Mouse (Mus musculus) heart, embryonic 13.5 days (tissue): ENCODE results near the gene C3. TPM values are rescaled to one million over a fixed set of nuclear protein-coding genes. Genes with fewer than 3 reads are reported as not detected.

Experiments
- ATAC-seq: fragments of 200-750 bp; cut with Nextera tagmentation; 2 replicates; pipeline ENCODE4 v1.8.0; 2017; ENCODE audit warnings: moderate TSS enrichment; ENCODE audit not compliant: insufficient number of reproducible peaks, low FRiP score, low TSS enrichment; ENCODE audit errors: extremely low read depth
- H3K27ac ChIP-seq: fragments of 300-500 bp; sonication (generic); replicated peaks from 2 replicates; pipeline ENCODE4 v1.5.1; 2015; ENCODE audit warnings: moderate library complexity, mild to moderate bottlenecking, inconsistent platforms
- H3K27me3 ChIP-seq: fragments of 300-500 bp; sonication (generic); replicated peaks from 2 replicates; pipeline ENCODE4 v1.6.1; 2015; ENCODE audit warnings: mild to moderate bottlenecking, inconsistent platforms
- H3K36me3 ChIP-seq: fragments of 300-500 bp; sonication (generic); 2 replicates; pipeline ENCODE4 v1.6.1; 2015; ENCODE audit warnings: mild to moderate bottlenecking, inconsistent platforms
- H3K4me1 ChIP-seq: fragments of 300-500 bp; sonication (generic); 2 replicates; pipeline ENCODE4 v1.6.1; 2015; ENCODE audit warnings: inconsistent platforms
- H3K4me2 ChIP-seq: fragments of 300-500 bp; sonication (generic); 2 replicates; pipeline ENCODE4 v1.6.1; 2015; ENCODE audit warnings: inconsistent platforms, mild to moderate bottlenecking, moderate library complexity
- H3K4me3 ChIP-seq: fragments of 300-500 bp; sonication (generic); 2 replicates; pipeline ENCODE4 v1.5.1; 2015; ENCODE audit warnings: moderate library complexity, mild to moderate bottlenecking, inconsistent platforms
- H3K9ac ChIP-seq: fragments of 300-500 bp; sonication (generic); 2 replicates; pipeline ENCODE4 v1.6.1; 2015; ENCODE audit warnings: inconsistent platforms, mild to moderate bottlenecking, moderate library complexity
- H3K9me3 ChIP-seq: fragments of 300-500 bp; sonication (generic); 2 replicates; pipeline ENCODE4 v1.6.1; 2016; ENCODE audit warnings: inconsistent platforms
- WGBS: fragments of 180-500 bp; shearing (Covaris S2); methylation state at CpG from one replicate; pipeline ENCODE4 v1.1.7; 2015; ENCODE audit warnings: mixed read lengths; 5-methylcytosine and 5-hydroxymethylcytosine counted together
- polyA plus RNA-seq: library from polyadenylated mRNA; unstranded; fragments of >200 nt; fragmentation: Nextera tagmentation; extraction: Ambion mirVana; gene quantifications from 2 replicates; pipeline ENCODE4 v1.2.1, GENCODE M21; 2015

The C3 gene
- polyA plus RNA-seq, 1 experiment from 2014 or later, result 1.6 TPM

GRCm38 (mm10) chr17:57219167-57219883 is 8.6 kb downstream of the C3 start:
- no peak overlapping the region for H3K4me2 ChIP-seq
- 27% methylated on average over 11 of the region's 11 CpGs for whole genome bisulfite sequencing
- no peak overlapping the region for H3K9ac ChIP-seq
- H3K36me3 ChIP-seq, result no peaks in the 10 kb centered on the region
- ATAC-seq, result no peak
- H3K4me1 ChIP-seq, result no peaks in the 10 kb centered on the region
- H3K27me3 ChIP-seq, result peaks cover 50% of the 10 kb centered on the region
- no peaks in the 10 kb centered on the region for H3K9me3 ChIP-seq
- H3K4me3 ChIP-seq, result no peak overlapping the region
- H3K27ac ChIP-seq, result no peak overlapping the region

- no peak overlapping the region for H3K27ac ChIP-seq
- no peak overlapping the region for H3K4me2 ChIP-seq
- 66% methylated on average over 12 of the region's 12 CpGs for WGBS
- no peaks in the 10 kb centered on the region for H3K36me3 ChIP-seq
- H3K4me3 ChIP-seq, result no peak overlapping the region
- ATAC-seq, result no peak
- no peaks in the 10 kb centered on the region for H3K4me1 ChIP-seq
- no peaks in the 10 kb centered on the region for H3K9me3 ChIP-seq
- H3K9ac ChIP-seq, result no peak overlapping the region
- H3K27me3 ChIP-seq, result peaks cover 43% of the 10 kb centered on the region
Measured at GRCm38 (mm10) chr17:57218335-57218900, 9.5 kb downstream of the C3 start.

- no peaks in the 10 kb centered on the region for H3K4me1 ChIP-seq
- H3K4me2 ChIP-seq, result no peak overlapping the region
- 36% methylated on average over 13 of the region's 13 CpGs for WGBS
- no peaks in the 10 kb centered on the region for H3K9me3 ChIP-seq
- no peak for ATAC-seq
- H3K27ac ChIP-seq, result no peak overlapping the region
- H3K9ac ChIP-seq, result no peak overlapping the region
- H3K4me3 ChIP-seq, result no peak overlapping the region
- no peaks in the 10 kb centered on the region for H3K36me3 ChIP-seq
- peaks cover 28% of the 10 kb centered on the region for H3K27me3 ChIP-seq
Measured at GRCm38 (mm10) chr17:57214676-57215387, 13.1 kb downstream of the C3 start.

DNA sequence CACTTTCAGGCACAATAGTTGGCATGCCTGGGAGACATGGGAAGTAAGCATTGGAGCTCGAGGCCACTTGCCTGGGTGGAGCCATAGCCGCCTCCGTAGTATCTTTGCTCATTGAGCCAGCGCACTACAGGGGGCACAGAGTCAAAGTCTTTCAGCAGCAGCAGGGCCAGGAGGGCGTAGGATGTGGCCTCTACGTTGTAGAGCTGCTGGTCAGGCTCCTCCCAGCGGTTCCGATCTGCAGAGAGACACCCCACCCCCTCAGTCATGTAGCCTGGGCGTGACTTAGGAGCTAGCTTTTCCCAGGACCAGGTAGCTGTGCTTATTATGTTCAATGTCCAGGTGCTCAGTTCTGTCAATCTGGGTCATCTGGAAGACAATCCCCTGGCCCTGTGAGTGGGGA is 16.4 kb downstream of the C3 start:
- no peak for ATAC-seq
- no peaks in the 10 kb centered on the region for H3K4me1 ChIP-seq
- H3K36me3 ChIP-seq, result no peaks in the 10 kb centered on the region
- H3K27me3 ChIP-seq, result peaks cover 14% of the 10 kb centered on the region
- WGBS, result 51% methylated on average over 9 of the region's 9 CpGs
- H3K4me3 ChIP-seq, result no peak overlapping the region
- no peak overlapping the region for H3K9ac ChIP-seq
- no peak overlapping the region for H3K27ac ChIP-seq
- no peaks in the 10 kb centered on the region for H3K9me3 ChIP-seq
- no peak overlapping the region for H3K4me2 ChIP-seq

- H3K9me3 ChIP-seq, result no peaks in the 10 kb centered on the region
- WGBS, result 65% methylated on average over 4 of the region's 4 CpGs
- no peak overlapping the region for H3K4me3 ChIP-seq
- ATAC-seq, result no peak
- no peaks in the 10 kb centered on the region for H3K4me1 ChIP-seq
- H3K4me2 ChIP-seq, result no peak overlapping the region
- no peak overlapping the region for H3K9ac ChIP-seq
- H3K27ac ChIP-seq, result no peak overlapping the region
- H3K36me3 ChIP-seq, result no peaks in the 10 kb centered on the region
- H3K27me3 ChIP-seq, result peaks cover 8% of the 10 kb centered on the region; the same call in 1 of the 2 replicates
Measured at GRCm38 (mm10) chr17:57209330-57209729, 18.6 kb downstream of the C3 start.

DNA sequence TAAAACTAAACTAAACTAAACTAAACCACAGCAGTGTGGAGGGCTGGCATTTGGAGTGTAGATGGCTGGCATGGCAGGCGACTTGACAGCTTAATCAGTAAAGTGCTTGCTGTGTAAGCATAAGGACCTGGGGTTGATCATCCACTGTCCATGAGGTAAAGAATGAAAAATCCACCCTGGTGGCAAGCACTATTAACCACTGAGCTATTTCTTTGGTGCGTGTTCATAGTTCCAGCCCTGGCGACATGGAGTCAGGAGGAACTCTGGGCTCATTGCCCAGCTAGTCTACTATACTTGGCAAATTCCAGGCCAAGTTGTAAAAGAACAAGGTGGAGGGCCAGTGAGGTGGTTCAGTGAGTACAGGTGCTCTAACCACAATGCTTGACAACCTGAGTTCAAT is 20.0 kb downstream of the C3 start:
- Histone ChIP-seq H3K27me3 (peaks cover under 1% of the 10 kb centered on the region; the same call in 1 of the 2 replicates), H3K27ac (no peak overlapping the region), H3K9ac (no peak overlapping the region), H3K9me3 (no peaks in the 10 kb centered on the region), H3K36me3 (no peaks in the 10 kb centered on the region), H3K4me3 (no peak overlapping the region), H3K4me2 (no peak overlapping the region), H3K4me1 (no peaks in the 10 kb centered on the region)
- ATAC-seq, result no peak
- 71% methylated on average over 3 of the region's 3 CpGs for WGBS

GRCm38 (mm10) chr17:57201841-57202724 is 25.9 kb downstream of the C3 start:
- ATAC-seq, result no peak
- no peaks in the 10 kb centered on the region for H3K4me1 ChIP-seq

DNA sequence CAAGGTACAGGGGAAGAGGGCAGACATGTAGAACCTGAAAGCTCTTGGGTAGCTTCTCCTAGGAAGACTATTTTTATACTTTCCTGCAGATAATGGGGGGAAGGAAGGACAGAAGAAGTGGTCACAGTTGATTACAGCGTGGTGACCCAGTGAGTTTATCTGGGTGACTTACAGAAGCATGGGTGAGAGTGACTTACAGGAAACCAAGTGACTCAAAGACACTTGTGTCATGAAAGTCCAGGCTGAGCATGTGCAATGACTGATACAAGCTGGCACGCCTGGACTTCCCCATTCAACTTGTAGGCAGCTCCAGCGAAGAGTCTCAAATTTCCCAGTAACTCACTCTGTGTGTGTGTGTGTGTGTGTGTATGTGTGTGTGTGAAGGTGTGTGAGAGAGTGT is 29.7 kb downstream of the C3 start:
- 53% methylated on average over 3 of the region's 3 CpGs for WGBS
- H3K36me3 ChIP-seq, result no peaks in the 10 kb centered on the region
- H3K9me3 ChIP-seq, result no peaks in the 10 kb centered on the region
- no peaks in the 10 kb centered on the region for H3K4me1 ChIP-seq
- H3K4me3 ChIP-seq, result no peak overlapping the region
- H3K27ac ChIP-seq, result no peak overlapping the region
- ATAC-seq, result no peak
- H3K27me3 ChIP-seq, result no peaks in the 10 kb centered on the region; the same call in 1 of the 2 replicates
- no peak overlapping the region for H3K4me2 ChIP-seq
- no peak overlapping the region for H3K9ac ChIP-seq

More at GRCm38 (mm10) chr17:57201841-57202724, 25.9 kb downstream of the C3 start:
- H3K9me3 ChIP-seq, result no peaks in the 10 kb centered on the region
- H3K36me3 ChIP-seq, result no peaks in the 10 kb centered on the region
- H3K4me3 ChIP-seq, result no peak overlapping the region
- H3K27me3 ChIP-seq, result no peaks in the 10 kb centered on the region; the same call in 1 of the 2 replicates
- H3K4me2 ChIP-seq, result no peak overlapping the region
- no peak overlapping the region for H3K27ac ChIP-seq
- 72% methylated on average over 9 of the region's 10 CpGs for WGBS
- H3K9ac ChIP-seq, result no peak overlapping the region

DNA sequence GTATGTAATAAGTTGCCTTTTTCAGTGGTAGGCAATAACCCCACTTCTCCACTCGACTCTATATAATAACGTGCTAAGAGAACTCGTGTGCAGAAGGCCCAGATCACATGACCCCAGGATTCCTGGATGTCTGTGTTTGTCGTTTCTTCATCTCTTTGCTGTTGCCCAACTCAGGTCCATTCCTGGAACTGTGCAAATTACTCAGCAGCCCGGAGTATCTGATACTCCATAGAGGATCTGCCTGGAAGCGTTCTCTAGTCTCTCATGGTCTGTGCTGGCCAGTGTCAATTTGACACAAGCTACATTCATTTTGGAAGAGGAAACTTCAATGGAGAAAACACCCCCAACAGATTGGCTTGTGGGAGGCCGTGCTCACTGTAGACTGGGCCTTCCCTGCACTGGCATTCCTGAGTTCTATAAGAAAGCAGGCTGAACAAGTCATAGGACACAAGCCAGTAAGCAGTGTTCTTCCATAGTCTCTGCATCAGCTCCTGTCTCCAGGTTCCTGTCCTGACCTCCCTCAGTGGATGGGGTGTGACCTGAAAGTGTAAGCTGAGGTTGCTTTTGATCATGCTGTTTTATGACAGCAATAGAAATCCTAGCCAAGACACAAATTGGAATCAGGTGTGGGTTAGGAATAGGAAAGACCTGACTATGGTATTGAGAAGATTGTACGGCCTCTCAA is 32.5 kb downstream of the C3 start:
- no peaks in the 10 kb centered on the region for H3K36me3 ChIP-seq
- no peak for ATAC-seq

GRCm38 (mm10) chr17:57194771-57195170 is 33.2 kb downstream of the C3 start:
- Histone ChIP-seq H3K9ac (no peak overlapping the region), H3K27ac (no peak overlapping the region), H3K4me1 (no peaks in the 10 kb centered on the region), H3K4me2 (no peak overlapping the region), H3K9me3 (no peaks in the 10 kb centered on the region), H3K36me3 (no peaks in the 10 kb centered on the region), H3K4me3 (no peak overlapping the region), H3K27me3 (no peaks in the 10 kb centered on the region)
- ATAC-seq, result no peak
- 63% methylated on average over 3 of the region's 3 CpGs for WGBS

More for the DNA sequence above, 32.5 kb downstream of the C3 start:
- Histone ChIP-seq H3K4me1 (no peaks in the 10 kb centered on the region), H3K27me3 (no peaks in the 10 kb centered on the region), H3K4me3 (no peak overlapping the region), H3K9ac (no peak overlapping the region), H3K27ac (no peak overlapping the region), H3K9me3 (no peaks in the 10 kb centered on the region), H3K4me2 (no peak overlapping the region)
- 68% methylated on average over 8 of the region's 8 CpGs for WGBS
